Mouse (Mus musculus) erythroblast, embryonic 14.5 days (primary cell): ENCODE results near the gene Coq8b. TPM values are rescaled to one million over a fixed set of nuclear protein-coding genes. Genes with fewer than 3 reads are reported as not detected.
"Not testable (repeated sequence)": the region's sequence is repeated elsewhere in the genome, so short reads cannot be mapped to it uniquely, and the experiment has no call there.

Source experiments
- H3K27me3 ChIP-seq: 2 replicates; pipeline ENCODE4 v1.6.1; 2012; ENCODE audit warnings: inconsistent platforms; ENCODE audit not compliant: control insufficient read depth
- H3K36me3 ChIP-seq: 2 replicates; pipeline ENCODE4 v1.6.1; 2012; ENCODE audit warnings: mild to moderate bottlenecking, inconsistent platforms; ENCODE audit not compliant: control insufficient read depth
- H3K4me1 ChIP-seq: 2 replicates; pipeline ENCODE4 v1.6.1; 2012; ENCODE audit warnings: inconsistent platforms; ENCODE audit not compliant: control insufficient read depth
- H3K4me3 ChIP-seq: replicated peaks from 2 replicates; pipeline ENCODE3; 2012; ENCODE audit warnings: moderate library complexity, mild to moderate bottlenecking, inconsistent platforms
- H3K9me3 ChIP-seq: 2 replicates; pipeline ENCODE4 v1.6.1; 2012; ENCODE audit warnings: low read length, inconsistent platforms, mixed read lengths; ENCODE audit not compliant: control insufficient read depth
- GATA1 ChIP-seq: IDR thresholded peaks from 2 replicates; pipeline ENCODE4 v1.6.1; 2012; ENCODE audit warnings: low read length, inconsistent platforms, mixed read lengths
- TAL1 ChIP-seq: IDR thresholded peaks from 3 replicates; pipeline ENCODE4 v1.6.1; 2012; ENCODE audit warnings: low read length, inconsistent platforms, mixed read lengths
- polyA plus RNA-seq: library from polyadenylated mRNA; stranded (reverse); fragments of >175 nt; gene quantifications from 2 replicates; pipeline ENCODE4 v1.2.3, GENCODE M21; 2012

The Coq8b gene
- polyA plus RNA-seq, 1 experiment = 2.7 TPM

- H3K9me3 ChIP-seq = no peaks in the 10 kb centered on the region
- H3K4me1 ChIP-seq = peaks cover 4% of the 10 kb centered on the region
- H3K27me3 ChIP-seq = no peaks in the 10 kb centered on the region
- H3K4me3 ChIP-seq = no peak overlapping the region
- no peak for TF ChIP-seq TAL1
- no peak for TF ChIP-seq GATA1
- peaks cover 26% of the 10 kb centered on the region for H3K36me3 ChIP-seq
Observed at GRCm38 (mm10) chr7:27238568-27238967, 5.7 kb downstream of the Coq8b start.

GRCm38 (mm10) chr7:27243211-27243610, 10.4 kb downstream of the Coq8b start:
- Histone ChIP-seq H3K36me3 (peaks cover 42% of the 10 kb centered on the region), H3K27me3 (no peaks in the 10 kb centered on the region), H3K4me3 (no peak overlapping the region), H3K9me3 (no peaks in the 10 kb centered on the region), H3K4me1 (no peaks in the 10 kb centered on the region)
- no peak for TF ChIP-seq GATA1
- TF ChIP-seq TAL1 = no peak

GRCm38 (mm10) chr7:27244088-27244487, 11.3 kb downstream of the Coq8b start:
- not testable (repeated sequence) for H3K4me1 ChIP-seq, H3K9me3 ChIP-seq, H3K27me3 ChIP-seq, H3K4me3 ChIP-seq
- H3K36me3 ChIP-seq = peaks cover 42% of the 10 kb centered on the region

- Histone ChIP-seq H3K36me3 (peaks cover 20% of the 10 kb centered on the region), H3K4me3 (no peak overlapping the region), H3K4me1 (peaks cover under 1% of the 10 kb centered on the region; the same call in 1 of the 2 replicates), H3K27me3 (no peaks in the 10 kb centered on the region), H3K9me3 (no peaks in the 10 kb centered on the region)
- TF ChIP-seq TAL1 = no peak
- TF ChIP-seq GATA1 = no peak
Observed at GRCm38 (mm10) chr7:27249146-27249545, 16.3 kb downstream of the Coq8b start.

- Histone ChIP-seq H3K4me1 (peaks cover 9% of the 10 kb centered on the region), H3K9me3 (no peaks in the 10 kb centered on the region), H3K36me3 (peaks cover 20% of the 10 kb centered on the region), H3K4me3 (no peak overlapping the region), H3K27me3 (no peaks in the 10 kb centered on the region)
- TF ChIP-seq TAL1 = no peak
Observed at GRCm38 (mm10) chr7:27249928-27250327, 17.1 kb downstream of the Coq8b start.

- H3K9me3 ChIP-seq = no peaks in the 10 kb centered on the region
- peaks cover 6% of the 10 kb centered on the region for H3K36me3 ChIP-seq
- peaks cover 22% of the 10 kb centered on the region for H3K4me1 ChIP-seq
- TF ChIP-seq TAL1 = no peak
- no peak for TF ChIP-seq GATA1
- no peak overlapping the region for H3K4me3 ChIP-seq
- no peaks in the 10 kb centered on the region for H3K27me3 ChIP-seq
Observed at GRCm38 (mm10) chr7:27251946-27252345, 19.1 kb downstream of the Coq8b start.

- H3K4me3 ChIP-seq = no peak overlapping the region
- H3K27me3 ChIP-seq = peaks cover 19% of the 10 kb centered on the region
- TF ChIP-seq GATA1 (no peak), TAL1 (no peak)
- peaks cover 10% of the 10 kb centered on the region for H3K36me3 ChIP-seq
- peaks cover 45% of the 10 kb centered on the region for H3K4me1 ChIP-seq
- H3K9me3 ChIP-seq = no peaks in the 10 kb centered on the region
Observed at GRCm38 (mm10) chr7:27255721-27256120, 22.9 kb downstream of the Coq8b start.

- peaks cover 10% of the 10 kb centered on the region for H3K36me3 ChIP-seq
- no peak for TF ChIP-seq GATA1
- no peak for TF ChIP-seq TAL1
- H3K27me3 ChIP-seq = peaks cover 22% of the 10 kb centered on the region
- no peaks in the 10 kb centered on the region for H3K9me3 ChIP-seq
- no peak overlapping the region for H3K4me3 ChIP-seq
- peaks cover 45% of the 10 kb centered on the region for H3K4me1 ChIP-seq
Observed at GRCm38 (mm10) chr7:27257046-27257851, 24.4 kb downstream of the Coq8b start.

GRCm38 (mm10) chr7:27257852-27258204, 25.0 kb downstream of the Coq8b start:
- Histone ChIP-seq H3K27me3 (peaks cover 22% of the 10 kb centered on the region), H3K36me3 (peaks cover 10% of the 10 kb centered on the region), H3K4me3 (peak overlapping the region; percentile 61), H3K9me3 (no peaks in the 10 kb centered on the region), H3K4me1 (peaks cover 45% of the 10 kb centered on the region)
- TF ChIP-seq TAL1 (no peak), GATA1 (no peak)
